Mouse (Mus musculus) liver, adult (tissue): Measurements from ENCODE around the gene Prss12.

Source experiments
- GATA4 ChIP-seq: IDR thresholded peaks from 2 replicates; pipeline ENCODE4 v1.6.1; 2014; ENCODE audit warnings: mild to moderate bottlenecking, low read length; ENCODE audit not compliant: insufficient replicate concordance

Prss12 gene

GRCm38 (mm10) chr3:123447538-123448059, 886 bp downstream of the Prss12 start:
- TF ChIP-seq GATA4, result no peak

GRCm38 (mm10) chr3:123448096-123448495, 1.4 kb downstream of the Prss12 start:
- no peak for TF ChIP-seq GATA4

- TF ChIP-seq GATA4, result no peak
Measured at GRCm38 (mm10) chr3:123450107-123450506, 3.4 kb downstream of the Prss12 start.

- TF ChIP-seq GATA4, result no peak
Measured at GRCm38 (mm10) chr3:123452904-123453303, 6.2 kb downstream of the Prss12 start.

- TF ChIP-seq GATA4, result no peak
Measured at GRCm38 (mm10) chr3:123459492-123459891, 12.8 kb downstream of the Prss12 start.

- no peak for TF ChIP-seq GATA4
Measured at GRCm38 (mm10) chr3:123460436-123460835, 13.7 kb downstream of the Prss12 start.

GRCm38 (mm10) chr3:123462264-123462663, 15.6 kb downstream of the Prss12 start:
- no peak for TF ChIP-seq GATA4

GRCm38 (mm10) chr3:123476833-123477232, 30.1 kb downstream of the Prss12 start:
- TF ChIP-seq GATA4, result no peak

GRCm38 (mm10) chr3:123481266-123481665, 34.6 kb downstream of the Prss12 start:
- TF ChIP-seq GATA4, result no peak

- no peak for TF ChIP-seq GATA4
Measured at GRCm38 (mm10) chr3:123491814-123492213, 45.1 kb downstream of the Prss12 start.

- no peak for TF ChIP-seq GATA4
Measured at GRCm38 (mm10) chr3:123493163-123493562, 46.5 kb downstream of the Prss12 start.

- TF ChIP-seq GATA4, result no peak
Measured at GRCm38 (mm10) chr3:123495088-123495487, 48.4 kb downstream of the Prss12 start.

GRCm38 (mm10) chr3:123498787-123499186, 52.1 kb downstream of the Prss12 start:
- no peak for TF ChIP-seq GATA4

GRCm38 (mm10) chr3:123503943-123504342, 57.2 kb downstream of the Prss12 start:
- no peak for TF ChIP-seq GATA4

- TF ChIP-seq GATA4, result no peak
Measured at GRCm38 (mm10) chr3:123504783-123505182, 58.1 kb downstream of the Prss12 start.

- TF ChIP-seq GATA4, result no peak
Measured at GRCm38 (mm10) chr3:123505778-123506667, 59.3 kb downstream of the Prss12 start.

- no peak for TF ChIP-seq GATA4
Measured at GRCm38 (mm10) chr3:123506699-123507662, 60.3 kb downstream of the Prss12 start.
